Mouse (Mus musculus) liver, adult 2 months (tissue): ENCODE measurements around the gene Map7d1. TPM values are rescaled to one million over a fixed set of nuclear protein-coding genes. Genes with fewer than 3 reads are reported as not detected.
A peak's percentile ranks its signal among the peaks of the same experiment; 100 is the strongest.

Experiments
- DNase-seq: peaks from one replicate; pipeline ENCODE4 v3.0.0-alpha.2; 2011; ENCODE audit warnings: low read depth, low spot score; ENCODE audit errors: extremely low read depth
- H3K27ac ChIP-seq: fragments of 200-500 bp; replicated peaks from 2 replicates; pipeline ENCODE4 v1.5.1; 2012; ENCODE audit warnings: low read depth, mild to moderate bottlenecking, control low read depth, inconsistent platforms, low read length; ENCODE audit not compliant: insufficient read depth
- H3K27me3 ChIP-seq: fragments of 200-500 bp; 2 replicates; pipeline ENCODE4 v1.6.1; 2012; ENCODE audit warnings: mild to moderate bottlenecking, moderate library complexity, low read length, inconsistent platforms; ENCODE audit not compliant: control insufficient read depth, insufficient read depth
- H3K36me3 ChIP-seq: fragments of 200-500 bp; 2 replicates; pipeline ENCODE4 v1.6.1; 2012; ENCODE audit warnings: low read length, inconsistent platforms; ENCODE audit not compliant: control insufficient read depth, insufficient read depth
- H3K4me1 ChIP-seq: fragments of 200-500 bp; 2 replicates; pipeline ENCODE4 v1.6.1; 2011; ENCODE audit warnings: low read length; ENCODE audit not compliant: control insufficient read depth, insufficient read depth
- H3K4me3 ChIP-seq: fragments of 200-500 bp; 2 replicates; pipeline ENCODE4 v1.5.1; 2011; ENCODE audit warnings: low read depth, mild to moderate bottlenecking, control low read depth, low read length, moderate library complexity; ENCODE audit not compliant: insufficient read depth
- H3K79me2 ChIP-seq: fragments of 200-500 bp; 2 replicates; pipeline ENCODE4 v1.6.1; 2012; ENCODE audit warnings: inconsistent platforms, mild to moderate bottlenecking, low read length, moderate library complexity; ENCODE audit not compliant: control insufficient read depth, insufficient read depth
- H3K9ac ChIP-seq: fragments of 200-500 bp; 2 replicates; pipeline ENCODE4 v1.6.1; 2012; ENCODE audit warnings: low read depth, mild to moderate bottlenecking, control low read depth, inconsistent platforms, low read length
- CTCF ChIP-seq: fragments of 200-500 bp; IDR thresholded peaks from 2 replicates; pipeline ENCODE4 v1.5.1; 2011; ENCODE audit warnings: low read depth, low read length, control low read depth
- POLR2A ChIP-seq: fragments of 200-500 bp; IDR thresholded peaks from 2 replicates; pipeline ENCODE4 v1.6.1; 2011; ENCODE audit warnings: low read length, control low read depth; ENCODE audit not compliant: insufficient read depth; ENCODE audit errors: extremely low read depth
- WGBS: fragments of 180-500 bp; shearing (Covaris S2); methylation state at CpG from one replicate; pipeline ENCODE4 v1.1.7; 2018; 5-methylcytosine and 5-hydroxymethylcytosine counted together
- polyA plus RNA-seq: library from polyadenylated mRNA; depleted of rRNA; stranded (reverse); fragments of >200 nt; gene quantifications from 2 replicates; pipeline ENCODE4 v1.2.3, GENCODE M21; 2012
- total RNA-seq: library from RNA; depleted of rRNA; stranded (reverse); fragments of >200 nt; gene quantifications from 2 replicates; pipeline ENCODE4 v1.2.3, GENCODE M21; 2014

The Map7d1 gene
- total and polyA plus RNA-seq, 2 experiments = 8.2 to 19.1 TPM

DNA sequence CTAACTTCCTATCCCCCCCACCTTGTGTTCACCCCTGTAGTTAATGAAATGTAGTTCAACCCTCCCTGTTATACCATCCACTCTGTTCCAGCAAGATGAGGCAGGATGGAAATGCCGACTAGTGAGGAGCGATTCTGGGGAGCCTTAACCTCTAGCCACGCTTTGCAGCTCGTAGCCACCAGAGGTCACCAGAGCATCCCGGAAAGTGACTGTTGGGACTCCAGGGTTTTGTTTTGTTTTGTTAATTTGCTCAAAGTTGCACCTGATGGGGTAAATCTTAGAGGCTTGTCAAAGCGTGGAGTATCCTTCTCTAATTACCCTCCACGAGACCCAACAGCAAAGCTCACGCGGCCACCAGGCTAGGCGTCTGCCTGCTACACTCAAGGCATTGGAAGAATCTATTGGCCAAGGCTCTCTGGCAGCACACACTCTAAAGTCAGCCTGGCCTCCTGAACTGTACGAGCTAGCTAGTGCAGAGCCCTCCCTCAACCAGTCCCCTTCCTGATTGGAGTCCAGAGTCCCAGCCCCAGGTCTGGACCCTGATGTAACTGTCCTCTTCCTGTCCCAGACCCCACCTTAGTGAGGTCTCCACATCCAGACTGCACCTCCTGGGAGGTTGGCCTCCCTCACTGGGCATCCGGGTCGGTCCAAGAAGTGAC is 21.9 kb upstream of the Map7d1 start:
- WGBS = 15% methylated on average over 13 of the region's 13 CpGs
- peaks cover 5% of the 10 kb centered on the region; the same call in 1 of the 2 replicates for H3K36me3 ChIP-seq
- H3K79me2 ChIP-seq = no peaks in the 10 kb centered on the region
- H3K27me3 ChIP-seq = no peaks in the 10 kb centered on the region
- no peak for DNase-seq
- H3K27ac ChIP-seq = no peak overlapping the region
- TF ChIP-seq POLR2A (no peak), CTCF (peak; percentile 84)
- H3K9ac ChIP-seq = no peak overlapping the region
- H3K4me1 ChIP-seq = no peaks in the 10 kb centered on the region
- H3K4me3 ChIP-seq = no peak overlapping the region

DNA sequence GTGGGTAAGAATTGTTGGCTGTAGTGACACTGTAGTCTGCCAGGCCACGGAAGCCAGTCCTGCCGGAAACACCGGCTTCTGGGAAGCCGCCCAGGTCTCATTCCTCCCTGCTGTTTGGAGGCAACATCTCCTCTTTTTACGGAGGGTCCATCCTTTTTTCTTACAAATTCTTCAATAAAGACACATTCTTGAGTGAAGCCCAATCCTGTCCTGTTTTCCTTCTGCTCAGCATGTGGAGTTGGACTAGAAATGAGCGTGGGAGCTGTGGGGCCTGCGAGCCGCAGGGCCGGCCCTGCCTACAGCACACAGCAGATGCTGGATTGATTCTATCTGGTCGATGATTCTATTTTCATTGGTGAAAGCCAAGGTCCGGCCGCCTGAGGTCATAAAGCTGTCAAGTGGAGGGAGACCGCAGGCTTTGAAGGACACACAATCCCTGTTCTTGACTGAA is 19.6 kb upstream of the Map7d1 start:
- Histone ChIP-seq H3K4me1 (no peaks in the 10 kb centered on the region), H3K27ac (no peak overlapping the region)

DNA sequence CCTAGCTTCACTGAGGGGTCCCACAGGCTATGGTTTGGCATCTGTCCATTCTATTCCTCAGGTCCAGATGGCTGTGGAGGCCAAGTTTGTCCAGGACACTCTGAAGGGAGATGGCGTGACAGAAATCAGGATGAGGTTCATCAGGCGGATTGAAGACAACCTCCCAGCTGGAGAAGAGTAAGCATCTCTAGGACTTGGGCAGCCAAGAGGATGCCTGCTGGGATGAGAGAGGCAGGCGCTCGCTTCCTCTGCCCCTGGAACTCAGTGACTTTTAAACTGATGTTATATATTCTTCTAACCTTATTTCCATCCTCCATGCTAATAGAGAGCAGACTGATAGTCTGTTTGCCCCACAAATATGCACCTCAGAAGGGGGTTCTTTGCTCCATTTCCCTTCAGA is 18.9 kb upstream of the Map7d1 start:
- H3K9ac ChIP-seq = no peak overlapping the region
- DNase-seq = no peak
- H3K27me3 ChIP-seq = no peaks in the 10 kb centered on the region
- TF ChIP-seq CTCF (no peak), POLR2A (no peak)
- H3K4me3 ChIP-seq = no peak overlapping the region
- H3K4me1 ChIP-seq = no peaks in the 10 kb centered on the region
- peaks cover 6% of the 10 kb centered on the region; the same call in 1 of the 2 replicates for H3K36me3 ChIP-seq
- H3K27ac ChIP-seq = no peak overlapping the region
- WGBS = 98% methylated on average over 4 of the region's 4 CpGs
- H3K79me2 ChIP-seq = no peaks in the 10 kb centered on the region

More for the DNA sequence above, 19.6 kb upstream of the Map7d1 start:
- Histone ChIP-seq H3K36me3 (peaks cover 6% of the 10 kb centered on the region; the same call in 1 of the 2 replicates), H3K4me3 (no peak overlapping the region), H3K9ac (no peak overlapping the region), H3K27me3 (no peaks in the 10 kb centered on the region), H3K79me2 (no peaks in the 10 kb centered on the region)
- 91% methylated on average over 13 of the region's 13 CpGs for WGBS
- DNase-seq = no peak
- TF ChIP-seq CTCF (no peak), POLR2A (no peak)

DNA sequence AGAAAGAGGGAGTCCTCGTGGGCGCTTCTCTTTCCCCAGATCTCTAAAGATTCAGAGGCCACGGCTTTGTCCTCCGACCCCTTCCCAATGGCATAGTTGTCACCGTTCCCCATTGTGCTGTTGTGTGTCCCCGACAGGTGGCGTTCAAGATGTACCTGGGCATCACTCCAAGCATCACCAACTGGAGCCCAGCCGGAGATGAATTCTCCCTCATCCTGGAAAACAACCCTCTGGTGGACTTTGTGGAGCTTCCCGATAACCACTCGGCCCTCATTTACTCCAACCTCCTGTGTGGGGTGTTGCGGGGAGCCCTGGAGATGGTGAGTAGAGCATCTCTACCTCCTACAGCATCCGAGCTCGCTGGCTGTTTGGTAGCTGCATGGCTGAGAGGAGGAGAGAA is 17.6 kb upstream of the Map7d1 start:
- WGBS = 90% methylated on average over 13 of the region's 13 CpGs
- Histone ChIP-seq H3K79me2 (no peaks in the 10 kb centered on the region), H3K4me3 (no peak overlapping the region), H3K9ac (no peak overlapping the region), H3K4me1 (no peaks in the 10 kb centered on the region), H3K27ac (no peak overlapping the region), H3K36me3 (peaks cover 6% of the 10 kb centered on the region; the same call in 1 of the 2 replicates), H3K27me3 (no peaks in the 10 kb centered on the region)
- TF ChIP-seq POLR2A = no peak
- no peak for TF ChIP-seq CTCF
- no peak for DNase-seq

DNA sequence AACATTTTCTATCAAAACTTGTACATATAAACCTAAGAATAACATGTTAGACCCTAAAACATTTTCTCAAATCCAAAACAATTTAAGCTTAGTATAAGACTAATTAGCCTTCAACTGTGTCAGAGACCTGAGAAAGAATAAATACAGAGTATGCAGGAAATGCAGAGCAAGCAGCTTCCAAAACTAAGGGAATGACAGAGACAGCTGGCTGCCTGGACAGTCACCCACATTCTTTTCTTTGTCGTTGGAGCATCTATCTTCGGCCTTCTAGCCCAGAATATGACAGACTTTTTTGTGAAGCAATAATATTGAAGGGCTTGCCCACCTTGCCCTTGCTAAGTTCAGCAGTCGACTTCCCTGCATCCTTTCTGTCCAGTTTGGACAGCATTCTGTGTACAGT is 13.1 kb upstream of the Map7d1 start:
- Histone ChIP-seq H3K36me3 (peaks cover 6% of the 10 kb centered on the region; the same call in 1 of the 2 replicates), H3K9ac (no peak overlapping the region), H3K79me2 (peaks cover 3% of the 10 kb centered on the region; the same call in 1 of the 2 replicates), H3K4me3 (no peak overlapping the region), H3K4me1 (no peaks in the 10 kb centered on the region), H3K27ac (no peak overlapping the region), H3K27me3 (no peaks in the 10 kb centered on the region)
- TF ChIP-seq CTCF = no peak
- TF ChIP-seq POLR2A = no peak
- no peak for DNase-seq
- 51% methylated on average over 3 of the region's 3 CpGs for WGBS

DNA sequence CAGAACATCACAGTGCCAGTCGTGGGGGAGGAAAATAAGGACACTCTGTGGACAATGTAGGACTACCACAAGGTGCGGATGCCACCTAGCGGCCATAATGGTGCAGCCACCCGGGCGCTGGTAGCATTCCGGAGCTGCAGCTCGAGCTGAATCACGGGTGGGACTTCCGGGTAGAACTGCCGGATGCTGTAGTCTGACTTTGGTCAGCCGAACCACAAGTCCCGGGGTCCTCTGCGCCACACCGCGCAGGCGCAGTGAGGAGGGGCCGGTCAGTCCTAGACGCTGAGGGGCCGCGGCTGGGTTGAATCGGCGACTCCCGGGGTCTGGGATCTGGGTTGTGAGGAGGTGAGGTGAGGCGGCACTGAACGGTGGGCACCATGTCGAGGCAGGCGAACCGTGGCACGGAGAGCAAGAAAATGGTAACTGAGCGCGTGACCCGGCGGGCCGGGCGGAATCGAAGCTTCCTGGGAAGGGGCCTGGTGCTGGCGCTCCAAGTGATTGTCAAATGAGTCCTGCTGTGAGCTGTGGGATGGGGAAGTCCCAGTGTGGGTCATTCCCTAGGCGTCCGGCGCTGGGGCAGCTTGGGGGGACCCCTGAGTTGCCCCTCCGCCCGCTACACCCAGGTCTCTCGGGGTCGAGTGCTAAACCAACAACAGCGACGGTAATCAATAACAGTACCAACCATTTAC is 6.1 kb upstream of the Map7d1 start, which contains the start of gene Trappc3:
Trappc3 (plus strand) TSS at position 207 of the 689 bp plus-strand sequence.
- under 1% methylated on average over 46 of the region's 46 CpGs for WGBS
- Histone ChIP-seq H3K4me1 (peaks cover 17% of the 10 kb centered on the region), H3K27ac (peak within 1 kb of the TSS; percentile 62), H3K4me3 (peak within 1 kb of the TSS; percentile 94), H3K9ac (peak within 1 kb of the TSS; percentile 95), H3K36me3 (no peaks in the 10 kb centered on the region), H3K27me3 (no peaks in the 10 kb centered on the region), H3K79me2 (peaks cover 16% of the 10 kb centered on the region; the same call in 1 of the 2 replicates)
- TF ChIP-seq POLR2A (0 out of 2 replicates have a peak, but pooled peaks have one; percentile 49), CTCF (peak; percentile 96)
- DNase-seq = peak; percentile 93
